Mouse (Mus musculus) ES-E14 (cell line): ENCODE results near the gene Pccb.

ENCODE experiments used
- MAFK ChIP-seq: IDR thresholded peaks from 2 replicates; pipeline ENCODE4 v1.6.1; 2014; ENCODE audit warnings: mild to moderate bottlenecking, low read depth, low read length, inconsistent platforms; ENCODE audit not compliant: insufficient read depth
- ZNF384 ChIP-seq: IDR thresholded peaks from 2 replicates; pipeline ENCODE4 v1.6.1; 2012; ENCODE audit warnings: low read depth, low read length, inconsistent platforms

GRCm38 (mm10) chr9:101052007-101052406 is 17.3 kb upstream of the Pccb start:
- TF ChIP-seq MAFK (no peak), ZNF384 (no peak)
